Mouse (Mus musculus) brain, embryonic 14.5 days (tissue): ENCODE measurements around the gene Arhgap45.

ENCODE experiments used
- CTCF ChIP-seq: fragments of 200-500 bp; IDR thresholded peaks from 2 replicates; pipeline ENCODE4 v1.5.1; 2012; ENCODE audit warnings: inconsistent platforms, mild to moderate bottlenecking, moderate library complexity, borderline replicate concordance; ENCODE audit not compliant: insufficient read depth, insufficient read length; ENCODE audit errors: extremely low read depth
- POLR2A ChIP-seq: fragments of 200-500 bp; IDR thresholded peaks from 2 replicates; pipeline ENCODE4 v1.6.1; 2012; ENCODE audit warnings: mild to moderate bottlenecking, inconsistent platforms, borderline replicate concordance; ENCODE audit not compliant: poor library complexity, insufficient read depth, insufficient read length, severe bottlenecking; ENCODE audit errors: extremely low read depth

GRCm38 (mm10) chr10:79977324-79977723, 39.1 kb upstream of the Arhgap45 start:
- TF ChIP-seq CTCF (no peak), POLR2A (no peak)
